Mouse (Mus musculus) kidney, adult 11 months (tissue): Measurements from ENCODE around the gene Spata20.

Experiments used
- DNase-seq: peaks from one replicate; pipeline ENCODE4 v3.0.0; 2022

Spata20 gene

DNA sequence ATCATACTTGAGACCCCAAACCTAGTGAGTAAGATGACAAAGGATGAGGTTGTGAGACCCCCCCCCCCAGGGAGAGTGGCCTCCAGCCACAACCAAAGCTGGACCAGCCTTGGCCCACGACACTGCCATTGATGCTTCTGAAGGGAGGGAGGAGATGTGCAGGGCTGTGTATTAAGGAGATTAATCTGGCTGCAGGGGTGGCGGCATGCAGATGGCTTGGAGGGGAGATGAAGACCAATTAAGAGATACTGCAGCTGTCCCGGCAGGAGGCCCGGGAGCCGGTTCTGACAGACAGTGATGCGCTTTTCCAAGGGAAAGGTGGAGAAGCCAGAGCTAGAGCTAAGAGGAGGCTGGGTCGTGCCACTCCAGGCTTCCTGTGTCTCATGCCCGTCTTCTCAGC is 36.7 kb downstream of the Spata20 start:
- DNase-seq, result no peak

GRCm38 (mm10) chr11:94447017-94447416 is 39.0 kb downstream of the Spata20 start:
- DNase-seq, result no peak

- peak; percentile 75 for DNase-seq
Measured at GRCm38 (mm10) chr11:94445300-94445699, 40.7 kb downstream of the Spata20 start.

DNA sequence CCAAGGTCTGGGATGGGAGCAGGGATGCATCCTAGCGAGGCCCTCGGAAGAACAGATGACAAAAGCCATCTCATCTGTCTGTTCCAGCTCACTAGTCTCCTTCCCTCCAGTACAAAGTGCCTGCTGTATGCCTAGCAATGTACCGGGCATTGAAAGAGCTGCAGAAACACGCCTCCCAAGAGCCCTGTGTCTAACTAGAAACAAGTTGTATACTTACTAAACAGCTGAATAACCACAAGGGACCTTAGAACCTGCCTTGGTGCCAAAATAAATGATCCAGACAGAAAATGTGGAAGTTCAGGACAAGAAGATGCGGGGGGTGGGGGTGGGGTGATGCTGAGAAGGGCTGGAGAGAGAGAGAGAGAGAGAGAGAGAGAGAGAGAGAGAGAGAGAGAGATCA is 41.1 kb downstream of the Spata20 start:
- peak; percentile 63 for DNase-seq

- no peak for DNase-seq
Measured at GRCm38 (mm10) chr11:94441752-94442151, 44.2 kb downstream of the Spata20 start.

- no peak for DNase-seq
Measured at GRCm38 (mm10) chr11:94441122-94441521, 44.9 kb downstream of the Spata20 start.

DNA sequence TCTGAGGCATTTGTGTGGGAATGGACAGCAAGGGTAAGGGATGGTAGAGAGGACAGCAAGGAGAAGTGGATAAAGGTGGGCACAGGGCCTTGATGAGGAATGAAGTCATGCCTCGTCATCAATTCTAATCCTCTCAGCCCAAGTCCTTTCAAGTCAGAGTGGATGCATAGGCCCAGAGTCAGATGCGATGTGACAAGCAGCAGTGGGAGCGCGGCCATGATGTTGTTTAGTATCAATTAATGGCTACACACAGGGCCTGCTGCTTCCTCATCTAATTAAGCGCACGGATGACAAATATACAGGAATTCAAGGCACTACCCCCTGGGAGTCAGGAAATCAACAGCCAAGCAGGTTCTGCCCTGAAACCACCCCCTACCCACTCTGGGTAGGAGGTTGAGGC is 45.6 kb downstream of the Spata20 start:
- no peak for DNase-seq

GRCm38 (mm10) chr11:94429011-94429651 is 56.8 kb downstream of the Spata20 start:
- DNase-seq, result peak; percentile 27
